Mouse (Mus musculus) layer of hippocampus, adult 9-10 months (tissue): Measurements from ENCODE around the gene Cyp4f37.
"Not testable (repeated sequence)": the region's sequence is repeated elsewhere in the genome, so short reads cannot be mapped to it uniquely, and the experiment has no call there.

Experiments
- DNase-seq: peaks from one replicate; pipeline ENCODE4 v3.0.0; 2022; ENCODE audit warnings: low spot score

The Cyp4f37 gene

GRCm38 (mm10) chr17:32621018-32621417 is at the start of gene Cyp4f37:
TSS of gene Cyp4f37 (plus strand) at chr17:32621309.
- not testable (repeated sequence) for DNase-seq

DNA sequence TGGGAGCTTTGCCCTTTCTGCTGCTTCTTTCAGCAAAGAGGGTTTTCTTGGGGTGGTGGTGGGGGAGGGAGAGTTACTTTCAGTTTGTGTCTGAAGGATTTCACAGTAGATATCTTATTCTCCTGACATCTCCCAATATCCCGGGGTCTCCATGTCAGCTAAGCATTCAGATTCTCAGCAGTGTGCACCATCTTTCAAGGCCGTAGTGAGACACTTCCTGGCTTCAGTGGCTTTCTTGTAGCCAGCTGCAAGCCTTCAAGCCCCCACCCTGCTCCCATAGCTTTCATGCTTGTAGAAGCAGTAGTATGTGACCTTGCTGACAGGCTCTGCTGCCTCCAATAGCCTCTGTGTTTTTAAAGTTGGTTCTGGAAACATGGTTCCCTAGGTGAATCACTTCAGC is 47.8 kb upstream of the Cyp4f37 start:
- DNase-seq, result not testable (repeated sequence)

DNA sequence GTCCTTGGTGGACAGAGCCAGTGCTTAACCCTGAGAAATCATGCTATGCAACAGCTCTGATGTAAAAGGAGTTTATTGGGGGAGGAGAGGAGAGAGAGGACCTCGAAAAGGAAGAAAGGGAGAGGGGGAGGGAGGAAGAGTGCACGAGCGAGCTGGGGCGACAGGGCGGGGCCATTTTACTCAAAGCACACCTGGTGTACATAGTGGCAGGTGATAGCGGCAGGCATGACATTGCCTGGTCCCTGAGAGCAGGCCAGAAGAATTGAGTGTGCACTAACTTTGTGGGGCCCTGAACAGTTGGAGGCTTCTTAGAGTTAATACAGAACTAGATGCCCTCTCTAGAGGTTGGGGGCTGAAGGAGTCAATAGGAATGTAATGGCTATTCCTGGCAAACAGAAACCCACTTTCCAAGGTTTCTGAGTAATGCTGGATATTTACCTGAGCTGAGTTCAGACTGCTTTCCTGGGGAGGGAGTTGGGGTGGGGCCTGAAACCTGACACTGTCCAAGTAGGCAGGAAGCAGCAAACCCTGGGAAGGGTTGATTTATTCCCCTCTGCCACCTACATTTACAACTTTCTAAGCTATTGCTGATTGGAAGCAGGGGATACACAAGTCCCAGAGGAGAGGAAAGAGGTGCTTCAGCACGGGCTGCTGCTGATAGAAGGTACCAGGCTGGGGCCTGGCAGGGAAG is 43.5 kb upstream of the Cyp4f37 start:
- no peak for DNase-seq

- DNase-seq, result no peak
These were observed 24.6 kb upstream of the Cyp4f37 start for GRCm38 (mm10) chr17:32596494-32596893.

DNA sequence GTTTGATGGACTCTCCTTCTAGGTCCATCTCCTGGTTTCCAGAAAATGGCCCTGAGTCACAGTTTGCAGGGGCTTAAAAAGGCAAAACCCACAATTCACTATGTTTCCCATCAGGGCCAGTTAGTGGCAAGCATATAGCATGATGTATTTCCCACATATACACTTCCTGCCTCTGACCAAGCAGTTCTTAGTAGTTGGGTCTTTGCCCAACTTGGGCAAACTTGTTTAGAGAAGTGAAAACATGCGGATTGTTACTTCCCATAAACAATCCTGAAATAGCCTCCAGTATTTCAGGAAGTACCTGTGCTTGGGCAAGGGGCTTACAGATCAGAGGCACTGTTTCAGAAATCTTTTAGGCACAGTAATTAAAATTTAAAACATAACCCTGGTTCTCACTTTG is 13.1 kb upstream of the Cyp4f37 start:
- no peak for DNase-seq

DNA sequence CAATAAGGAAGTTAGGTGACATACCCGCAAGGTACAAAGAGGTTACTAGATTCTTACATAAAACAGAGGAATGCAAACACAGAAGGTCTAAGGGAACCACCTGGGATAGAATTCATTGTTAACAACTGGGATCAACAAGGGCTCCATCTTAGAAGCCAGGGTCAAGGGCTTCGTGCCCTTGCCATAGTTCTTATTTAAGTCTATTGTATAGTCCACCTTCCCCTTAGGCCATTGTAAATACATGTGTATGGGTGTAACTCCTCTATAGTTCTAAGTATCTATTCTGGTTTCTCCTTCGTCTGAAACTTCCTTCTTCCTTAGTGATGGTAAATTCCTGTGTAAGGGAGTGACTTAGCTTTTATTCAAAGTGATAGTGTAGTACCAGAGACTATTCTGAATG is 10.9 kb upstream of the Cyp4f37 start:
- DNase-seq, result not testable (repeated sequence)

DNA sequence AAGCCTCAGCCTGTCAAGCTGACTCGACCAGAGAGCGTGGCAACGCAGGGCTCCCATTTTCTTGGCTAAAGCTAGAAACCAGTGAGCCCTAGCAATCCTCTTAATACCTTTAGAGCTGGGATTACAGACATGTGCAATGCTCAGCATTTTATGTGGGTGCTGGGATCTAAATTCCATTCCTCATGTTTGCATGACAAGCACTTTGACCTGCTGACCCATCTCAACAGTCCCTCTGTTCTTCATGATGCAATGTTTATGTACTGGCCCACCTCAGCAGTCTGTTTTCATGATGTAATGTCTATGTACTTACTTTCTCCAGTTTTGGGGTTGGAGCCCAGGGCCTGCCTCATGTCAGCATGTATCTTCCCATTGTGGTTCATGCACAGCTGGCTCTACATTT is 10.2 kb upstream of the Cyp4f37 start:
- DNase-seq, result no peak

- no peak for DNase-seq
These were observed 8.7 kb upstream of the Cyp4f37 start for GRCm38 (mm10) chr17:32612417-32612816.

GRCm38 (mm10) chr17:32617252-32617651 is 3.9 kb upstream of the Cyp4f37 start:
- DNase-seq, result no peak

- not testable (repeated sequence) for DNase-seq
These were observed 8.6 kb downstream of the Cyp4f37 start for GRCm38 (mm10) chr17:32629726-32630125.

DNA sequence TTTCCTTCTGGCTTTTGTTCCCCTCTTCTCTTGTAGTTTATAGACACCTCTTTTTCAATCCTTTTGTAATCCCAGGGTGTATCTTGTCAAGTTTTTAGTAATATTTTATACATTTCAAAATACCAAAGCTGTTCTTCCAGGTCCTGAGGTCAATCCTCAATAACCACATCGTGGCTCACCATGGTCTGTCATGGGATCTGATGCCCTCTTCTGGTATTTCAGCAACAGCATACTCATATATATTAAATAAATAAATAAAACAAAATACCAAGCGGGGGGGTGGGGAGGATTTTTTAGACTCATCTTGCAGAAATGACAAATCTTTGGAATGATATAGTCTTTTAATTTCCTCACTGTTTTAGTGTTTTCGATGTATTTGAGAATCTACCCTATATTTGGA is 10.8 kb downstream of the Cyp4f37 start:
- DNase-seq, result no peak

- not testable (repeated sequence) for DNase-seq
These were observed 13.3 kb downstream of the Cyp4f37 start for GRCm38 (mm10) chr17:32634242-32634971.

GRCm38 (mm10) chr17:32634972-32635314 is 13.8 kb downstream of the Cyp4f37 start:
- peak; percentile 64 for DNase-seq

DNA sequence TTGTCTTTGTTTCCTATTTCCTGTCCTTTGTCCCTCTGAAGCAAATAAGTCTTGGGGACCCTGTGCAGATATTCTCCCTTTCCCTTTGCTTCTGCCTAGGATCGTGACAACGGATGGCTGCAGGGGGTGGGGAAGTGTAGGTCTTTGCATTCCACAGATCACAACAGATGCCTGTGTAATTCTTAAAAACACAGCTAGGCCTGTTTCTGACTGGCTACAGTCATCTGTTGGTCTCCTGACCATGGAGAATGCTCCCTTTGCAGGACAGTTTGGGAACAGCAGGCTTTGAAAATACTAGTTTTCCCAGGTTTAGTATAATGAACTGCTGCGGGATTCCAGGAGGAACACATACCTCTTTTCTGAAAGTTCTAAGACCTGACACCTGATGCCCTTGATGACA is 15.2 kb downstream of the Cyp4f37 start:
- no peak for DNase-seq

- no peak for DNase-seq
These were observed 16.0 kb downstream of the Cyp4f37 start for GRCm38 (mm10) chr17:32637151-32637550.

DNA sequence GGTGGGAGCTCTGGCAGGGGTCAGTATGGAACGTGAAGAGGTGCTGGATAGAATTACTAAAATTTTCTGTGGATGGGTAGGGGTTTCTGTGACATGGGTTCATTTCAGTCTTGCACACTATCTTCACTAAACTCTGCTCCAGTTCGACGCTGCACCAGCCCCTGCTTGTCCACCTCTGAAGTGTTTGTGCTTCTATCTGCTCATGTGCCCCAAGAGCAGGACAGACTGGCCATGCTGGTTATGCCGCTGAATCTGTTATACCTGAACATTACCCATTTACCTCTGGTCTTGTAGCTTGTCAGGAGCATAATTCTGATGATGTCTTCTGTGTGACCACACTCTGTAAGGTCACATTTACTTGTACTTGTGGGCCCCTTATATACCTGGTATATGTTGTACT is 25.5 kb downstream of the Cyp4f37 start:
- no peak for DNase-seq

DNA sequence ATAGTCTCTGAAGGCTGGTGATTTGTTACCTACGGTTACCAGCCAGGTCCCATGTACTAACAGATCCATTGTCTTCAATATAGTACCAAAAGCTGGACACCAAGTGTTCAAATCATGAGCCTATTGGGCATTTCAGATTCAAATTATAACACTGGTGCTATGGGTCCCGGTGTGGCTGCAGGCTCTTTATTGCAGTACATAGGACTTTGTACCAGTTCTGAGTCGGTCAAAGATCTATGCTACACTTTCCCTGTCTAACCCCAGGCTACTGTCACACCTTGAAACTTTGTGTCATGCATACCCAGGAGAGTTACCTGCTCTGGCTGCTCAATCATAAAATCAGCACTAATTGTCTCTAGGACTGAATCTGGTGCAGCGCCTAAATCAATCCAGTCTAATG is 32.8 kb downstream of the Cyp4f37 start:
- no peak for DNase-seq

GRCm38 (mm10) chr17:32657041-32657440 is 35.9 kb downstream of the Cyp4f37 start:
- no peak for DNase-seq

DNA sequence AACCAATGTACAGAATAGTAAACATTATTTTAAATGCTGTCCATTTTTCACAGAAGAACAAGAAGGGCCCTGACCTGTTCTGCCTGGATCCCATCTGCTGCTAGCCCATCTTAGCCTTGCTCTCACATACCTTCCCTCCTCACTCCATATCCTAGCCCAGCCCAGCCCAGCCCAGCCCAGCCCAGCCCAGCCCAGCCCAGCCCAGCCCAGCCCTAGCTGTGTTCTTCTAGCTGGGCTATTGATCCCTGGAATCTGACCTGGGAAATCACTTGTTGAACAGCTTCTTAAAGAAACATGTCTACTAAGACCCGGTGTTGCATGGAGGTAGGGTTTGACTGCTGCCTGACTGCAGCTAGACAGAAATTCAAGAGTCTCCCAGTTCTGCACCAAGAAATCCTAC is 37.1 kb downstream of the Cyp4f37 start:
- DNase-seq, result no peak

DNA sequence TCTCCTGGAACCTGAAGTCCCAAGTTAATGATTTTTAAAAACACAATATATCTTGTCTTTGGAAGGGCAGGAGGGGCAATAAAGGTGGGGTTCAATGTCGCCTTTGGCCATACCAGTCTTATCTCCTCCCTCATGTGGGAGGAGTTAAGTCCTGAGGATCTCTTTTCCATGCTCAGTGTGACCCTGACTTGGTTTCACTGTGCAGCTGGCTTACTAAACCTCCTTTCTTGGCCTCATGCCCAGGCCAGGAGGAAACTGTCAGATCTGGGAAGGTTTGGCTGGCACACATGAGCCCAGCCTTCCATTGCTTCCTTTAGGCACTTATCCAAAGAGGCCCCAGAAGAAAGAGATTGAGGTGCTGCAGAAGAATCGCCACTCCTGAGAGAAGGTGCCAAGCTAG is 37.6 kb downstream of the Cyp4f37 start, which contains the start of gene Cyp4f40:
Gene Cyp4f40 (plus strand): TSS at position 189 of the 400 bp plus-strand sequence.
- DNase-seq, result no peak

DNA sequence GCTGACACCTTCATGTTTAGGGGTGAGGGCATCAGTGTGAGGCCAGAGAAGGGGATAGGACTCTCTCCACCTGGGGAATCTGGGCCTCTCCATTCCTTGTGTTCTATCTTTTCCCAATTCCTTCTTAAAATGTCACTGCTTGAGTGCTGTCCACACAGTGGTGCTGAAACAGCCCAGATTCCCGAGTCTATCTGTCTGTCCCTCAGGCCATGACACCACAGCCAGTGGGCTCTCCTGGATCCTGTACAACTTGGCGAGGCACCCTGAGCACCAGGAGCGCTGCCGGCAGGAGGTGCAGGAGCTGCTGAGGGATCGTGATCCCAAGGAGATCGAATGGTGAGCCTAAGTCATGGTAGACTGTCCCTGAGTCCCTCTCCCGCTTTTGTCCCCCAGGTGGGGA is 52.9 kb downstream of the Cyp4f37 start:
- DNase-seq, result no peak

DNA sequence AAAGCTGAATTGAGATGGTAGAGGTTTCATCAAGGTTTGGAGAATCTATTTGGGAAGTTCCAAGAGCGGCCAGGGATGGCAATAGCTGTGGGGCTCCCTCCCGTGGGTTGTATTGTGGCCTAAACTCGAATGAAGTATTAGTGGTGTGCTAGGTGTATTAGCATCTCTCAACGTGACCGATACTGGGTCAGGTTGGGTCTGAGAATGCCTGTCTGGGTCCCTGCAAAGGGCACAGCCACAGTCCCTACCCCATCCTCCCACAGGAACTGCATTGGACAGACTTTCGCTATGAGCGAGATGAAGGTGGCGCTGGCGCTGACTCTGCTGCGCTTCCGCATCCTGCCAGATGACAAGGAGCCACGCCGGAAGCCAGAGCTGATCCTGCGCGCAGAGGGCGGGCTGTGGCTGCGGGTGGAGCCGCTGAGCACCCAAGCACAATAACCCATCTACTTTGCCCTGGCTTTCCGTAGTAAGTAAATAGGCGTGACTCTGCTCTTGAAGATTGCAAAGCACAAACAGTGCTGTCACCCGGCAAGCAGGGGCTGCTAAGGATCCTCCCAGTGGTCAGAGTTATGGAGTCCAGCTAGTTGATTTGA is 55.0 kb downstream of the Cyp4f37 start:
- DNase-seq, result no peak

DNA sequence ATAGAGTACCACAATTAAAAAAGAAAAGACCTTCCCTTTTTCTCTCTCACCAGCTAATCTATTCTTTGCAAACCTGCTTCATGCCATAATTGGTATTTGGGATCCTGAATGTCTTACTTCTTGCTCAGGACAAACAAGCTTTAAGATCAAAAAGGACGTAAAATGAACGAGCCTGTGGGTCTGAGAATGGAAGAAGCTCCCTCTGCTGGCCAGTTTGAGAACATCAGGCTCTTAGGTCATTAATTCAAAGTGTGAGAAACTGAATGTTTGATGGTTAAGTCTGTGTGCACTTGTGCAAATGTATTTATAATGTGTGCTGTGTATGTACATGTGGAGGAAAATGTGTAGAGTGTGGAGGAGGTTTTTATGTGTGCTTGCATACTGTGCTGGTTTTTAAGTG is 59.3 kb downstream of the Cyp4f37 start:
- DNase-seq, result peak; percentile 33
